Mouse (Mus musculus): ENCODE measurements around the gene Mlst8.

- 0 out of 2 replicates have a peak, but pooled peaks have one; percentile 13 for TF ChIP-seq GATA1 (IDR thresholded peaks at IDR 0.05; ENCODE audit: low read length)
- TF ChIP-seq TAL1 (IDR thresholded peaks at IDR 0.05; ENCODE audit: low read length): no peak
These were observed 49.1 kb upstream of the Mlst8 start, which contains the start of gene Traf7 for GRCm38 (mm10) chr17:24527723-24528559.

Data from erythroblast, embryonic 14.5 days (primary cell).